Mouse (Mus musculus) heart, postnatal 10 days (tissue): ENCODE measurements around the gene Sesn1. TPM values are rescaled to one million over a fixed set of nuclear protein-coding genes. Genes with fewer than 3 reads are reported as not detected.

ENCODE experiments used
- total RNA-seq, 2 experiments: library from RNA; stranded (reverse); gene quantifications; 2 replicates each; pipeline ENCODE4 v1.2.3; 2021

Gene Sesn1
- total RNA-seq, 2 experiments from 2014 or later: 52.8 to 110 TPM

Other genes starting within 250 kb of the Sesn1 start
- under 1 TPM; 0.07 to 0.79 TPM for gene Ccdc162, start 93.3 kb upstream of the Sesn1 start, total RNA-seq
- gene Cep57l1, start 64 bp upstream of the Sesn1 start, total RNA-seq: 1 to 10 TPM; 4.4 to 6.2 TPM
- 1 to 10 TPM; 2.6 to 2.7 TPM for gene Armc2, start 208.5 kb downstream of the Sesn1 start, total RNA-seq